In the genomic region with DNA sequence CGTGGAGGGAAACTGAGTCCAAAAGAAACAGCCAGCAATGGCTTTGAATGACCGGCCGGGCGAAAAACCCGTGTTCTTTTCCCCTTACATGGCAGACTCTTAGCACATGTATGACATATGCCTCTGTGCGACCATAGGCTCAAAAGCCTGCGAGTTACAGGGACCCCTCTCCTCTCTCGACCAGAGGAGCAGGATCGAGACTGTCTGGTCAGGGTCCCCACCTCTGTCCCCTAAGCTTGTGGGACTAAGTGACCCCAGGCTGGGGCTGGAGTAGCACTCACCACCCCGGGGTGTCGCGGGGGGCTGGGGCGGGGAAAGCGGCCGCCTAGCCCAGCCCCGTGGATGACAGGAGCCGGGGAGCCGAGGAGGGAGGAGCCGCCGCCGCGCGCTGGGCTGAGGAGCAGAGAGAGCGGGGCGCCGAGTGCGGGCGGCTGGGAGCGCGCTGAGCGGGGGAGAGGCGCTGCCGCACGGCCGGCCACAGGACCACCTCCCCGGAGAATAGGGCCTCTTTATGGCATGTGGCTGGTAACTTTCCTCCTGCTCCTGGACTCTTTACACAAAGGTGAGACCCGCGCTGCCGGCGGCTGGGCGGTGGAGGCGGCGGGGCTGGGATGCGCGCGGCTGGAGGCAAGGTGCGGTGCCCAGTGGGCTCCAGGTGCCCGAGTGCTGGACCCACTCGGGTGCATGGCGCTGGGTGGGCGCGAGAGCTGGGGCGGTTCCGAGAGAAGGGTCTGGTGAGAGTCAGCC, we compare ENCODE assay signal across 7 mouse cellular contexts. TPM values are rescaled to one million over a fixed set of nuclear protein-coding genes. Genes with fewer than 3 reads are reported as not detected.
DNase-seq lines count a peak whose midpoint lies in the region; ATAC-seq lines count a peak whose summit lies in the region.

No protein-coding gene starts in this region.

- no peak for DNase-seq in lung, postnatal 4 days
- DNase-seq in embryo, embryonic 10 days (ENCODE audit: low spot score): peak; percentile 11
- DNase-seq in hindbrain, embryonic 14.5 days (ENCODE audit: low spot score): peak; percentile 53
- peak; percentile 19 for DNase-seq in mesoderm, embryonic 11.5 days (ENCODE audit: low read depth, low spot score)
- no peak for DNase-seq in spleen, postnatal 4 days (ENCODE audit: low spot score in 2 of 2)

- WGBS in lung, embryonic 16.5 days: 2% methylated on average over 54 of the region's 54 CpGs
- 4% methylated on average over 39 of the region's 54 CpGs for WGBS in hindbrain, embryonic 14.5 days

- H3K27me3 ChIP-seq in lung, embryonic 16.5 days (ENCODE audit: control insufficient read depth, insufficient read depth, low read depth, low read length): peaks cover 49% of the 10 kb centered on the region
- H3K27me3 ChIP-seq in hindbrain, embryonic 14.5 days (ENCODE audit: control insufficient read depth, insufficient read depth, low read length): peaks cover 41% of the 10 kb centered on the region

- peaks cover 5% of the 10 kb centered on the region for H3K4me1 ChIP-seq in lung, embryonic 16.5 days (replicated peaks; ENCODE audit: control insufficient read depth, insufficient read depth, low read length)
- peaks cover 35% of the 10 kb centered on the region for H3K4me1 ChIP-seq in hindbrain, embryonic 14.5 days (replicated peaks; ENCODE audit: control insufficient read depth, insufficient read depth, low read length)

- no peak for ATAC-seq in lung, embryonic 16.5 days (ENCODE audit: low read depth)
- peak; percentile 61 for ATAC-seq in hindbrain, embryonic 14.5 days (ENCODE audit: low FRiP score)
- ATAC-seq in inflammation-experienced regulatory T-cells, adult 6 months: no peak

- H3K36me3 ChIP-seq in lung, embryonic 16.5 days (ENCODE audit: control insufficient read depth, insufficient read depth, low read length): no peaks in the 10 kb centered on the region
- no peaks in the 10 kb centered on the region for H3K36me3 ChIP-seq in hindbrain, embryonic 14.5 days (replicated peaks; ENCODE audit: control insufficient read depth, insufficient read depth)

- H3K4me2 ChIP-seq in lung, embryonic 16.5 days (ENCODE audit: low read depth, low read length): peak overlapping the region; percentile 55
- H3K4me2 ChIP-seq in hindbrain, embryonic 14.5 days (replicated peaks): peak overlapping the region; percentile 81

- H3K9me3 ChIP-seq in lung, embryonic 16.5 days (ENCODE audit: control insufficient read depth, low read length): no peaks in the 10 kb centered on the region
- no peaks in the 10 kb centered on the region for H3K9me3 ChIP-seq in hindbrain, embryonic 14.5 days (ENCODE audit: control insufficient read depth, low read length)

- no peak overlapping the region for H3K27ac ChIP-seq in lung, embryonic 16.5 days (ENCODE audit: low read length)
- H3K27ac ChIP-seq in hindbrain, embryonic 14.5 days: peak overlapping the region; percentile 87

- no peak overlapping the region for H3K9ac ChIP-seq in lung, embryonic 16.5 days (ENCODE audit: low read length)
- peak overlapping the region; percentile 79 for H3K9ac ChIP-seq in hindbrain, embryonic 14.5 days

- H3K4me3 ChIP-seq in lung, embryonic 16.5 days (ENCODE audit: low read length): peak overlapping the region; percentile 39
- H3K4me3 ChIP-seq in hindbrain, embryonic 14.5 days (replicated peaks; ENCODE audit: low read length): peak overlapping the region; percentile 68

RNA-seq across cellular contexts. Expression of a gene that starts 3.7 kb away (rescaled TPM):
- 0.18 and 0.24 TPM in 2 replicates for polyA plus RNA-seq in lung, embryonic 16.5 days (2015; fragmentation: Nextera tagmentation; extraction: Ambion mirVana)
- polyA plus RNA-seq in hindbrain, embryonic 14.5 days (2014; fragmentation: Nextera tagmentation; extraction: Ambion mirVana): 13.2 and 15.1 TPM in 2 replicates
- polyA plus RNA-seq in inflammation-experienced regulatory T-cells, adult 6 months (2017; shearing (Covaris generic)): not detected

RNA-seq across cellular contexts. Expression of a gene that starts 30.7 kb away (rescaled TPM):
- polyA plus RNA-seq in lung, embryonic 16.5 days (2015; fragmentation: Nextera tagmentation; extraction: Ambion mirVana): 2.3 and 2.5 TPM in 2 replicates
- polyA plus RNA-seq in hindbrain, embryonic 14.5 days (2014; fragmentation: Nextera tagmentation; extraction: Ambion mirVana): 8.8 and 12.7 TPM in 2 replicates
- 1 to 10 TPM in 1 of 3 experiments, not detected in 2; 2.4 TPM for polyA plus RNA-seq in inflammation-experienced regulatory T-cells, adult 6 months (2017; shearing (Covaris generic))

Comparison
In these comparisons a context has a peak if more than half of its experiments do, and no peak if none do; other contexts are left out.
1. DNase-seq: peak in embryo, embryonic 10 days (single experiment), hindbrain, embryonic 14.5 days (single experiment) and mesoderm, embryonic 11.5 days (single experiment); none in lung, postnatal 4 days (0 of 2) and spleen, postnatal 4 days (0 of 2).
2. RNA of a gene that starts 3.7 kb away (polyA plus RNA-seq): 13.2 to 15.1 TPM in hindbrain, embryonic 14.5 days; 0.18 to 0.24 TPM in lung, embryonic 16.5 days and not detected in inflammation-experienced regulatory T-cells, adult 6 months; every median in the first group is over 10 times any median in the second.